Mouse (Mus musculus): ENCODE data around the gene 1700001P01Rik.

GRCm38 (mm10) chr11:97817379-97817778 is 41.7 kb upstream of the 1700001P01Rik start:
- TF ChIP-seq CTCF (IDR thresholded peaks at IDR 0.05; ENCODE audit: borderline replicate concordance, control insufficient read depth, extremely low read depth, insufficient read depth, low read length, poor library complexity) (no peak), POLR2A (IDR thresholded peaks at IDR 0.05; ENCODE audit: control insufficient read depth, extremely low read depth, insufficient read depth, low read length, poor library complexity) (no peak)

Data from thymus, adult 2 months (tissue).